Mouse (Mus musculus): ENCODE results near the gene Mmachc. TPM values are rescaled to one million over a fixed set of nuclear protein-coding genes. Genes with fewer than 3 reads are reported as not detected.

Mmachc gene
- polyA plus RNA-seq, 1 experiment = 12.5 TPM

DNA sequence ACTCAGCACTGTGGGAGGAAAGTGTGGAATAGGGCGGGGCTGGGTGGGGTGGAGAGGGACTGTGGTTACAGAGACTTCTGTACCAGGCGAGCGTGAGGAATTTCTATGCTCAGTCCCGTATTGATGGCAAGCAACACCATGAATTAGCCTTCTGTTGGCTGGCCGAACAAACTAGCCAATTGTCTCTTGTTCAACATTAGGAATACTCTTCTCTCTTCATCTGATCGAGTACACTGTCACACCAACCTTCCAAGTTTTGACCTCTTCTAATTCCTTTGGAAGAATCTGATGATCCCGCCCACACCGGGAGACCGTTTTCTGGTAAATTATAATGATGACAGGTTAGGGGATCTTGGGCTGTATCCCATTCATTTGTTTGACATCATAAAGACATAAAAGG is 540 bp downstream of the Mmachc start:
- Histone ChIP-seq H3K36me3 (ENCODE audit: control insufficient read depth, insufficient read depth) (peaks cover 15% of the 10 kb centered on the region), H3K27me3 (ENCODE audit: control insufficient read depth, insufficient read depth, insufficient read length) (no peaks in the 10 kb centered on the region), H3K4me3 (ENCODE audit: insufficient read depth, poor library complexity, severe bottlenecking) (peak overlapping the region; percentile 55), H3K79me2 (ENCODE audit: control insufficient read depth, insufficient read depth) (no peaks in the 10 kb centered on the region), H3ac (ENCODE audit: control insufficient read depth, insufficient read length, low read depth) (peak overlapping the region; percentile 70), H3K79me3 (ENCODE audit: low read depth) (peaks cover 3% of the 10 kb centered on the region)
- no peak for TF ChIP-seq USF1 (IDR thresholded peaks at IDR 0.05; ENCODE audit: low read depth)
- TF ChIP-seq CTCF (IDR thresholded peaks at IDR 0.05; ENCODE audit: control insufficient read depth, insufficient read depth, insufficient read length) = no peak
- TF ChIP-seq MYOD1 (IDR thresholded peaks at IDR 0.05; ENCODE audit: control insufficient read depth, insufficient read length, low read depth) = no peak
- no peak for TF ChIP-seq FOSL1 (IDR thresholded peaks at IDR 0.05; ENCODE audit: insufficient read depth, low read length, poor library complexity, severe bottlenecking)
- no peak for TF ChIP-seq CEBPB (IDR thresholded peaks at IDR 0.05; ENCODE audit: low read depth)
- TF ChIP-seq MYOG (IDR thresholded peaks at IDR 0.05; ENCODE audit: control insufficient read depth, extremely low read depth, insufficient read length) = no peak
- no peak for TF ChIP-seq MAX (IDR thresholded peaks at IDR 0.05)

DNA sequence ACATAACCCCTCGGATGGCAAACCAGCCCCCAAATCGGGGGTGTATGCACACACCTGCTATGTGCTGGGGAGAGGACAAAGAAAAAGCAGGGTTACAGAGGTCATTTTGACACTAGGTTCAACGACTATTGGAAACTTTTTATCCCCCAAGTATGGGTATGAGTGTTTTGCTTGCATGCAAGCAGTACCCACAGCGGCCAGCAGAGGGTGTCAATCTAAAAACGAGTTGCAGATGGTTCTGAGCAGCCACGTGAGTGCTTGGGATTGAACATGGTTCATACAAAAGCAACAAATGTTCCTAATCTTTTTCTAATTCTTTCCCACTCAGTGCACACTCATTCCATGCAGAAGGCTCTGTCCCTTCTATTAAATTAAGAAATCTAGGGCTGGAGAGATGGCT is 4.4 kb downstream of the Mmachc start:
- TF ChIP-seq MYOD1 (IDR thresholded peaks at IDR 0.05; ENCODE audit: control insufficient read depth, insufficient read length, low read depth) (no peak), USF1 (IDR thresholded peaks at IDR 0.05; ENCODE audit: low read depth) (peak; percentile 61), CTCF (IDR thresholded peaks at IDR 0.05; ENCODE audit: control insufficient read depth, insufficient read depth, insufficient read length) (peak; percentile 49), MAX (IDR thresholded peaks at IDR 0.05) (peak; percentile 69), CEBPB (IDR thresholded peaks at IDR 0.05; ENCODE audit: low read depth) (no peak), MYOG (IDR thresholded peaks at IDR 0.05; ENCODE audit: control insufficient read depth, extremely low read depth, insufficient read length) (no peak)
- H3K79me3 ChIP-seq (ENCODE audit: low read depth) = no peaks in the 10 kb centered on the region

DNA sequence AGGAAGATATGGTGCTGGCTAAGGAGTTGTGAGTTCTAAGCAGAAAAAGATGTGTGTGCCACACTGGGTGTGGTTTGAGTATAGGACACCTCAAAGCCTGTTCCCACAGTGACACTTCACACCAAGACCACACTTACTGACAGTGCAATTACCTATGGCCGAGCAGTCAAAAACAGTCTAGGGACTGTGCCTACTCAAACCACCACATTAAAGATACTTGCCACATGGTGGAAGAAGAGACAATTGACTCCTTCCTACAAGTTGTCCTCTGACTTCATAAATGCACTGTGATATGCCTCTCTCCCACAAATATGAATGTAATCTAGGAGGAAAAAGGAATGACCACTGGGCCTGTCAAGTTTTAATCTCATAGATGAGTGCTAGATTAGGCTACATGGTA is 7.2 kb downstream of the Mmachc start:
- Histone ChIP-seq H3K4me3 (ENCODE audit: insufficient read depth, poor library complexity, severe bottlenecking) (no peak overlapping the region), H3K36me3 (ENCODE audit: control insufficient read depth, insufficient read depth) (peaks cover 67% of the 10 kb centered on the region), H3ac (ENCODE audit: control insufficient read depth, insufficient read length, low read depth) (no peak overlapping the region), H3K79me3 (ENCODE audit: low read depth) (peaks cover 3% of the 10 kb centered on the region), H3K27me3 (ENCODE audit: control insufficient read depth, insufficient read depth, insufficient read length) (no peaks in the 10 kb centered on the region), H3K79me2 (ENCODE audit: control insufficient read depth, insufficient read depth) (peaks cover 32% of the 10 kb centered on the region)
- TF ChIP-seq USF1 (IDR thresholded peaks at IDR 0.05; ENCODE audit: low read depth) (no peak), CTCF (IDR thresholded peaks at IDR 0.05; ENCODE audit: control insufficient read depth, insufficient read depth, insufficient read length) (no peak), MAX (IDR thresholded peaks at IDR 0.05) (no peak), MYOD1 (IDR thresholded peaks at IDR 0.05; ENCODE audit: control insufficient read depth, insufficient read length, low read depth) (no peak), MYOG (IDR thresholded peaks at IDR 0.05; ENCODE audit: control insufficient read depth, extremely low read depth, insufficient read length) (no peak), FOSL1 (IDR thresholded peaks at IDR 0.05; ENCODE audit: insufficient read depth, low read length, poor library complexity, severe bottlenecking) (no peak), CEBPB (IDR thresholded peaks at IDR 0.05; ENCODE audit: low read depth) (no peak)

More for the DNA sequence above, 4.4 kb downstream of the Mmachc start:
- Histone ChIP-seq H3K4me3 (ENCODE audit: insufficient read depth, poor library complexity, severe bottlenecking) (no peak overlapping the region), H3K79me2 (ENCODE audit: control insufficient read depth, insufficient read depth) (peaks cover 3% of the 10 kb centered on the region), H3ac (ENCODE audit: control insufficient read depth, insufficient read length, low read depth) (no peak overlapping the region), H3K27me3 (ENCODE audit: control insufficient read depth, insufficient read depth, insufficient read length) (no peaks in the 10 kb centered on the region), H3K36me3 (ENCODE audit: control insufficient read depth, insufficient read depth) (peaks cover 40% of the 10 kb centered on the region)

DNA sequence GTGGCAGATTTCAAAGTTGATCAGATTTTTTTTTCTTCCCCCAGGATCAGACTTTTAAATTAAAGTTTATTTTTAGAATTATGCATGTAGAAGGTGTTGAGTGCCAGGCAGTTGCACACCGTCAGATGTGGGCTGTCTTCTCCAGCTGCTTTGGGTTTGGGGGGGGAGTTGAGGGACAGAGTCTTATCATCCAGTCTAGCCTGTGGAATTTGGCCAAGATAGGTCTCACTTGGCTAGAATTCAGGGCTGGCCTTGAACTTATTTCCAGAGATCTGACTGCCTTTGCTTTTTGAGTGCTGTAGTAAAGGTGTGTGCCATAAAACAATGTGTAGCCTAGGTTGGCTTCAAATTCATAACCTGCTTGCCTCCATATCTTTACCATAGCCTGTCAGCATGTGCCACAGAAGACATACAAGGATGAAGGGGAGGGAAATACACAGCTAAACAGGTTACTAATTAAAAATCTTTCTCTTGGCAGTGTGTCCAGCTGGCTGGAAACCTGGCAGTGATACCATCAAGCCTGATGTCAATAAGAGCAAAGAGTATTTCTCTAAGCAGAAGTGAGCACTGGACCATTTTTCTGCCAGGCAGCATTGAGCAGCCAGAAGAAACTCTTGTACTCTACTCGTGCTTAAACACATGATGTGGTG is 9.4 kb downstream of the Mmachc start:
- no peaks in the 10 kb centered on the region for H3K27me3 ChIP-seq (ENCODE audit: control insufficient read depth, insufficient read depth, insufficient read length)
- peaks cover 51% of the 10 kb centered on the region for H3K79me2 ChIP-seq (ENCODE audit: control insufficient read depth, insufficient read depth)
- no peak overlapping the region for H3K4me3 ChIP-seq (ENCODE audit: insufficient read depth, poor library complexity, severe bottlenecking)
- peaks cover 16% of the 10 kb centered on the region for H3K79me3 ChIP-seq (ENCODE audit: low read depth)
- H3ac ChIP-seq (ENCODE audit: control insufficient read depth, insufficient read length, low read depth) = no peak overlapping the region
- peaks cover 78% of the 10 kb centered on the region for H3K36me3 ChIP-seq (ENCODE audit: control insufficient read depth, insufficient read depth)
- no peak for TF ChIP-seq FOSL1 (IDR thresholded peaks at IDR 0.05; ENCODE audit: insufficient read depth, low read length, poor library complexity, severe bottlenecking)
- no peak for TF ChIP-seq CEBPB (IDR thresholded peaks at IDR 0.05; ENCODE audit: low read depth)
- TF ChIP-seq USF1 (IDR thresholded peaks at IDR 0.05; ENCODE audit: low read depth) = no peak
- no peak for TF ChIP-seq MAX (IDR thresholded peaks at IDR 0.05)
- TF ChIP-seq MYOG (IDR thresholded peaks at IDR 0.05; ENCODE audit: control insufficient read depth, extremely low read depth, insufficient read length) = no peak
- TF ChIP-seq CTCF (IDR thresholded peaks at IDR 0.05; ENCODE audit: control insufficient read depth, insufficient read depth, insufficient read length) = no peak
- TF ChIP-seq MYOD1 (IDR thresholded peaks at IDR 0.05; ENCODE audit: control insufficient read depth, insufficient read length, low read depth) = no peak

DNA sequence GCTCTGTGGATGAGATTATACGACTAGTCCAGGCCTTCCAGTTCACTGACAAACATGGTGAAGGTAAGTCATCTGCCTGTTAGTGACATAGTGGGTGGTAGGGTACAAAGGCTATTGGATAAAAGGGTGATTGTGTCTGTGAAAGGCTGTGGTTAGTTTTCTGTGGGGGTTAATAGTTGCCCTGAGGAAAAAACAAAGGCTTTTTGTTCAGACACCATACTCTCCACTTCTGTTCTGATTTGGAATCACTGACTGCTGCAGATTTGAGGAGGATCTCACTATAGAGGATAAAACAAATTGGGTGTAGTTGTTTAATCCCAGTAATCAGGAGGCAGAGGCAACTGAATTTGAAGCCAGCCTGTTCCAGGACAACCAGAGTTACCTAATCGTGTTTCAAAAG is 14.4 kb downstream of the Mmachc start:
- Histone ChIP-seq H3K79me2 (ENCODE audit: control insufficient read depth, insufficient read depth) (peaks cover 98% of the 10 kb centered on the region), H3K27me3 (ENCODE audit: control insufficient read depth, insufficient read depth, insufficient read length) (no peaks in the 10 kb centered on the region), H3K4me3 (ENCODE audit: insufficient read depth, poor library complexity, severe bottlenecking) (no peak overlapping the region), H3K79me3 (ENCODE audit: low read depth) (peaks cover 58% of the 10 kb centered on the region), H3ac (ENCODE audit: control insufficient read depth, insufficient read length, low read depth) (no peak overlapping the region), H3K36me3 (ENCODE audit: control insufficient read depth, insufficient read depth) (peaks cover 98% of the 10 kb centered on the region)
- TF ChIP-seq USF1 (IDR thresholded peaks at IDR 0.05; ENCODE audit: low read depth) = no peak

DNA sequence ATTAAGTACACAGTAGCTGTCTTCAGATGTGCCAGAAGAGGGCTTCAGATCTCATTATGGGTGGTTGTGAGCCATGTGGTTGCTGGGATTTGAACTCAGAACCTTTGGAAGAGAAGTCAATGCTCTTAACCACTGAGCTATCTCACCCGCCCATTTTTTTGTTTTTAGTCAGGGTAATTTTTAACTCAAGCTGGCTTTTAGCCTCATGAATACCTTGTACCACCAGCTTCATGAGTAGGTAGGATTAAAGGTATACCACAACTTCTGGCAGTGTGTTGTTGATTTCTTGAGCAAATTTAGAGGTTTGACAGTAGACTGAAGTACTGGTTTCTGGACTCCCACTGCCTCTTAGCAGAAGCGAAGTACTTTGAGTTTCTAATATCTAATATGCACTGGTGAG is 16.1 kb downstream of the Mmachc start:
- Histone ChIP-seq H3K79me2 (ENCODE audit: control insufficient read depth, insufficient read depth) (peaks cover 98% of the 10 kb centered on the region), H3K79me3 (ENCODE audit: low read depth) (peaks cover 72% of the 10 kb centered on the region), H3K36me3 (ENCODE audit: control insufficient read depth, insufficient read depth) (peaks cover 98% of the 10 kb centered on the region), H3K4me3 (ENCODE audit: insufficient read depth, poor library complexity, severe bottlenecking) (no peak overlapping the region), H3K27me3 (ENCODE audit: control insufficient read depth, insufficient read depth, insufficient read length) (no peaks in the 10 kb centered on the region), H3ac (ENCODE audit: control insufficient read depth, insufficient read length, low read depth) (no peak overlapping the region)
- no peak for TF ChIP-seq CTCF (IDR thresholded peaks at IDR 0.05; ENCODE audit: control insufficient read depth, insufficient read depth, insufficient read length)
- no peak for TF ChIP-seq FOSL1 (IDR thresholded peaks at IDR 0.05; ENCODE audit: insufficient read depth, low read length, poor library complexity, severe bottlenecking)
- TF ChIP-seq CEBPB (IDR thresholded peaks at IDR 0.05; ENCODE audit: low read depth) = no peak
- no peak for TF ChIP-seq MYOD1 (IDR thresholded peaks at IDR 0.05; ENCODE audit: control insufficient read depth, insufficient read length, low read depth)
- TF ChIP-seq USF1 (IDR thresholded peaks at IDR 0.05; ENCODE audit: low read depth) = no peak
- TF ChIP-seq MAX (IDR thresholded peaks at IDR 0.05) = no peak
- no peak for TF ChIP-seq MYOG (IDR thresholded peaks at IDR 0.05; ENCODE audit: control insufficient read depth, extremely low read depth, insufficient read length)

Data from C2C12 (cell line).